8 mouse cellular contexts compared by ENCODE assay signal in genomic region chrX:160502048-160503041, GRCm38 (mm10). TPM values are rescaled to one million over a fixed set of nuclear protein-coding genes. Genes with fewer than 3 reads are reported as not detected.
A peak's percentile ranks its signal among the peaks of the same experiment; 100 is the strongest.
DNase-seq lines count a peak whose midpoint lies in the region; ATAC-seq and TF ChIP-seq lines count a peak whose summit lies in the region.

TSS of gene Phka2 (plus strand) at chrX:160502166.

- no peak for TF ChIP-seq EP300 in heart, adult 2 months (IDR thresholded peaks at IDR 0.05; ENCODE audit: insufficient read depth, low read depth, low read length)

- intact Hi-C loops in heart, adult 2 months (cut with DNase I): loop anchor here (5.0 to 10.0 kb wide), 2 partner anchors 265 to 368 kb away; partner anchors contain the start of genes Pdha1 and Rs1

- peaks cover 31% of the 10 kb centered on the region for H3K27me3 ChIP-seq in embryonic facial prominence, embryonic 13.5 days
- H3K27me3 ChIP-seq in heart, adult 2 months (ENCODE audit: control insufficient read depth, insufficient read depth, low read length): no peaks in the 10 kb centered on the region
- peaks cover 33% of the 10 kb centered on the region; the same call in 1 of the 2 replicates for H3K27me3 ChIP-seq in limb, embryonic 13.5 days
- H3K27me3 ChIP-seq in midbrain, embryonic 16.5 days (ENCODE audit: control insufficient read depth, insufficient read depth, low read depth, low read length): no peaks in the 10 kb centered on the region; the same call in 1 of the 2 replicates

- H3K79me2 ChIP-seq in heart, adult 2 months (replicated peaks; ENCODE audit: control insufficient read depth, insufficient read depth, low read length): no peaks in the 10 kb centered on the region

- peak within 1 kb of the TSS; percentile 56 for H3K4me3 ChIP-seq in embryonic facial prominence, embryonic 13.5 days
- H3K4me3 ChIP-seq in heart, adult 2 months: peak within 1 kb of the TSS; percentile 79
- H3K4me3 ChIP-seq in limb, embryonic 13.5 days: peak within 1 kb of the TSS; percentile 58
- H3K4me3 ChIP-seq in midbrain, embryonic 16.5 days (ENCODE audit: low read depth, low read length): peak within 1 kb of the TSS; percentile 60

- peak; percentile 96 for ATAC-seq in embryonic facial prominence, embryonic 13.5 days (ENCODE audit: insufficient number of reproducible peaks, insufficient read depth, low FRiP score, low TSS enrichment, low read depth)
- ATAC-seq in limb, embryonic 13.5 days (ENCODE audit: low FRiP score, low read depth): peak; percentile 98
- ATAC-seq in midbrain, embryonic 16.5 days: peak; percentile 99

- no peaks in the 10 kb centered on the region for H3K9me3 ChIP-seq in embryonic facial prominence, embryonic 13.5 days
- H3K9me3 ChIP-seq in limb, embryonic 13.5 days: no peaks in the 10 kb centered on the region
- H3K9me3 ChIP-seq in midbrain, embryonic 16.5 days (replicated peaks; ENCODE audit: control insufficient read depth, low read length, poor library complexity, severe bottlenecking): no peaks in the 10 kb centered on the region

- H3K36me3 ChIP-seq in embryonic facial prominence, embryonic 13.5 days: no peaks in the 10 kb centered on the region
- H3K36me3 ChIP-seq in heart, adult 2 months (ENCODE audit: control insufficient read depth, insufficient read depth, low read length): no peaks in the 10 kb centered on the region
- no peaks in the 10 kb centered on the region for H3K36me3 ChIP-seq in limb, embryonic 13.5 days
- no peaks in the 10 kb centered on the region for H3K36me3 ChIP-seq in midbrain, embryonic 16.5 days (ENCODE audit: control insufficient read depth, insufficient read depth, low read length)

- 23% methylated on average over 60 of the region's 61 CpGs for WGBS in embryonic facial prominence, embryonic 13.5 days
- WGBS in heart, adult 2 months: 14% methylated on average over 61 of the region's 61 CpGs
- whole genome bisulfite sequencing in limb, embryonic 13.5 days: 15% methylated on average over 61 of the region's 61 CpGs
- 24% methylated on average over 60 of the region's 61 CpGs for WGBS in midbrain, embryonic 16.5 days

- 0 out of 2 replicates have a peak, but pooled peaks have one; percentile 13 for TF ChIP-seq CTCF in heart, adult 2 months (IDR thresholded peaks at IDR 0.05)

- TF ChIP-seq POLR2A in heart, adult 2 months (IDR thresholded peaks at IDR 0.05; ENCODE audit: insufficient read depth, low read depth, low read length): peak; percentile 39; the same call in 1 of the 2 replicates

- peak within 1 kb of the TSS; percentile 62 for H3K4me2 ChIP-seq in embryonic facial prominence, embryonic 13.5 days
- peak within 1 kb of the TSS; percentile 67 for H3K4me2 ChIP-seq in limb, embryonic 13.5 days (replicated peaks)
- peak within 1 kb of the TSS; percentile 58 for H3K4me2 ChIP-seq in midbrain, embryonic 16.5 days (ENCODE audit: low read length)

- H3K9ac ChIP-seq in embryonic facial prominence, embryonic 13.5 days: peak within 1 kb of the TSS; percentile 71
- peak within 1 kb of the TSS; percentile 90 for H3K9ac ChIP-seq in heart, adult 2 months (ENCODE audit: low read depth, low read length)
- peak within 1 kb of the TSS; percentile 68 for H3K9ac ChIP-seq in limb, embryonic 13.5 days
- peak within 1 kb of the TSS; percentile 70 for H3K9ac ChIP-seq in midbrain, embryonic 16.5 days (ENCODE audit: low read depth, low read length)

- H3K27ac ChIP-seq in embryonic facial prominence, embryonic 13.5 days: peak within 1 kb of the TSS; percentile 84
- H3K27ac ChIP-seq in heart, adult 2 months: peak within 1 kb of the TSS; percentile 94
- peak within 1 kb of the TSS; percentile 81 for H3K27ac ChIP-seq in limb, embryonic 13.5 days
- peak within 1 kb of the TSS; percentile 76 for H3K27ac ChIP-seq in midbrain, embryonic 16.5 days (ENCODE audit: low read length)

- H3K4me1 ChIP-seq in embryonic facial prominence, embryonic 13.5 days: peaks cover 7% of the 10 kb centered on the region
- no peaks in the 10 kb centered on the region; the same call in 1 of the 2 replicates for H3K4me1 ChIP-seq in heart, adult 2 months (ENCODE audit: control insufficient read depth, insufficient read depth, low read length)
- H3K4me1 ChIP-seq in limb, embryonic 13.5 days: peaks cover 9% of the 10 kb centered on the region; the same call in 1 of the 2 replicates
- peaks cover 8% of the 10 kb centered on the region for H3K4me1 ChIP-seq in midbrain, embryonic 16.5 days (ENCODE audit: control insufficient read depth, insufficient read depth, low read length)

- peak; percentile 90 for DNase-seq in 3134 (ENCODE audit: extremely low read depth, insufficient read length, low spot score)
- peak; percentile 85 to 92 for DNase-seq in adrenal gland, postnatal 36 days
- peak; percentile 88 to 90 for DNase-seq in heart, adult 2 months
- DNase-seq in kidney, adult 8-10 months: peak; percentile 79 to 86
- peak; percentile 82 to 89 for DNase-seq in spleen, postnatal 10 days (ENCODE audit: low spot score in 2 of 2)

RNA-seq across cellular contexts. Expression of gene Phka2, which starts in this region (rescaled TPM):
- total RNA-seq in adrenal gland, postnatal 36 days (2021): 10 to 100 TPM; 25.2 to 28.0 TPM
- polyA plus RNA-seq in embryonic facial prominence, embryonic 13.5 days (2015; fragmentation: Nextera tagmentation; extraction: Ambion mirVana): 19.6 and 21.8 TPM in 2 replicates
- 10 to 100 TPM in 1 of 2 experiments, 1 to 10 TPM in 1; 7.2 to 12.8 TPM for total RNA-seq in heart, adult 2 months (2021)
- polyA plus RNA-seq in heart, adult 2 months (2012; rRNA removed): 12.9 and 18.2 TPM in 2 replicates
- 20.7 and 23.1 TPM in 2 replicates for polyA plus RNA-seq in limb, embryonic 13.5 days (2015; fragmentation: Nextera tagmentation; extraction: Ambion mirVana)
- polyA plus RNA-seq in midbrain, embryonic 16.5 days (2015; fragmentation: Nextera tagmentation; extraction: Ambion mirVana): 9.1 and 10.1 TPM in 2 replicates

Comparison
In these comparisons a context has a peak if more than half of its experiments do, and no peak if none do; other contexts are left out.
1. Peak in every context shown above with its lines: DNase-seq, ATAC-seq, H3K4me3 ChIP-seq and H3K27ac ChIP-seq.